Mouse (Mus musculus) thymus, postnatal 25 days (tissue): ENCODE measurements around the gene Foxc2.

Experiments
- DNase-seq: peaks from one replicate; pipeline ENCODE4 v3.0.0; 2022

The Foxc2 gene

DNA sequence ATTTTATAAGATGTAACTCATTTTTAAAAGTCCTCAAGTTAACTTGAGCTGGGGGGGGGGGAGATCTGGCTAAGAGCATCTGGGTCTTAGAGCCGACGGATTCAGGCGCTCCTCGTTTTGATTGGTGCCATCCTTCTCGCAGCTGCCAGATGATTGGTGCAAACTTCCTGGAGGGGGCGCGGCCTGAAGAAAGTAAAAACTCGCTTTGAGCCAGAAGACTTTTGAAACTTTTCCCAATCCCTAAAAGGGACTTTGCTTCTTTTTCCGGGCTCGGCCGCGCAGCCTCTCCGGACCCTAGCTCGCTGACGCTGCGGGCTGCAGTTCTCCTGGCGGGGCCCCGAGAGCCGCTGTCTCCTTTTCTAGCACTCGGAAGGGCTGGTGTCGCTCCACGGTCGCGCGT is at the start of gene Foxc2:
TSS of gene Foxc2 (plus strand) at position 224 of the 400 bp plus-strand sequence.
- peak; percentile 73 for DNase-seq

DNA sequence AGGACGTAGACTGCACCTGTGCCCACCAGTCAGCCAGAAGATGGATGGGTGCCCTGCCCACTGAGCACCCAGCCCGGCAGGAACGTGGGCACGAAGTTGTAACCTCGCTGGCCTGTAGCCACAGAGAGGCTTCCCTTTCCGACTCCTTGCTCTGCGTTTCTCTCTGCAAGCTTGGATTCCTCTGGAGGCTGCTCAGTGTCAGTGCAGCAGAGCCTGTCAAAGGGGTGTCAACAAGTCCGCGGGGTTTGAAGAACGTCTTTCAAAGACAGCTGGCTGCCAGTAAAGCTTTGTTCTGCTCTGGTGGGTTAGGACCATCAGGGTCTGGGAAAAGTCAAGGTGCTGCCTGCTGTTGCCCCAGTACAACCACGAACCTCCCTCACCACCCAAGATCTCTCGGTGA is 44.5 kb upstream of the Foxc2 start:
- no peak for DNase-seq

DNA sequence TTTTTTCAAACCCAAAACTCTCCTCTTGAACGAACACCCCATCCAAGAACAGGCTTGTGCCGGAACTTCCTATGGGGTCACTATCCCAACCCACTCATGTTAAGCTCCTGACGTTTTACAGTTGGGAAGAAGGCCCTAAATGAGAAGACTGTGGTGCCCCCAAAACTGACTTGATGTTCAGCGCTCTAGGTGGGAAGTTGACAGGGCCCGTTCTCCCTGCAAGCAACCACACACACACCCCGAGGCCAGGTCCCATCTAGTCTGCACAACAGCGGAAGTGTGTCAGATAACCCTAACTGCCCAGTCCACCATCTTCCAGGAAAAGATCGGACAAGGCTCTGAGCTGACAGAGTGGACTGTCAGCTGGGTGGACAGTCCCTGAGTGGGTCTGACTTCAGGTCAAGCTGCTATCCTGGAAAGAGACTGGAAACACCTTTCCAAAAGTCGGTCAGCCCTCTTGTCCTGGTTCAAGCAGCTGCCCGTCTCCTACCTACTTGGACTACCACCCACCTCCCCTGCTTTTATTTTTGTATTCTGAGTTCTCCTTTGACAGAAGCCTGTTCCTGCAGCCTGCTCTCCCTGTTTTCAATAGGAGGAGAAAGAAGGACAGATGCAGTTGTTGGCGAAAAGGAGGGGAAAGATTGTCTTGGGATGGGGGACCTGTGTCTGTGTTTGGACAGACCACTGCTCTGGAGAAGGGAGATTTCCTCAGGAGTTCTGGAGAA is 43.4 kb upstream of the Foxc2 start:
- no peak for DNase-seq

DNA sequence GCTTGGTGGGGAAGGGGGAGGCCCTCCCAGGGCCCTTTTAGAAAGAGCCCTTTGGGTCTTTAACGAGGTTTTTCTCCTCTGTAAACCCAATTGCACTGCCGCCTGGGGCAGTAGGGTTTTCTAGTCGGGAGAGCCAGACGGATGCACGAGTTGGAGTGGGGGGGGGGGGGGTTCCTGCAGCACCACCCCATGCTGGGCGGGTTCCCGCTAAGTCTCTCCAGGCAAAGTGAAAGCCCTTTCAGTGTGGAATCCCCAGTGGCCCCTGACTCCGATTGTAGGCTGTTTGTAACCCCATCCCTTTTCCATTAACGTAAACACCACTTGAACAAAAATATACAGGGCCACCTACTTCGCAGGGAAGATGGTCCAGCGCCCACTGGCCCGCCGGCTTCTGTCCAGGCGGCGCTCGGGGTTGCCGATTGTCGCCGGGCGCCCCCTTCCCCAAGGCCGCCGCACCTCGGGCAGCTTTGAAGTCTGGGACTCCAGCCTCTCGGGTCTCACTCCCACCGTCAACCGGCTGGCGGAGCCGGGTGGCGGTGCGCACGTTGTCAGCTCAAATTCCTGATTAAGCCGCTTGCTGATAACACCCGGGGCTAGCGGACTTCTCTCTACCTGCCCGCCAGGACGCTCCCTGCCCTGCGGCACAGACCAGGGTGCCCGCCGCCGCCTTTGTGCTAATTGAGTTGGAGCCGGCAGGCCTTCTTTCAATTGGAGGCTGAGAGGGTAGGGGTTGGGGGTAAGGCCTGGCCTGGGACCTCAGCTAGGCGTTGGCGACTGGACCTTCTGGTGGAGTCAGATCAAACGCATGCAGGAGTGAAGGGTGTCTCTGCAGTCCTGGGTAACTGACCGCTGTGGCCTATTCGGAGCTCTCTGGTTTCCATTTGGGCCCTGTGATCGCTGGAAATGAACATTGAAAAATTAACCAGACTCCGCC is 42.5 kb upstream of the Foxc2 start:
- no peak for DNase-seq

DNA sequence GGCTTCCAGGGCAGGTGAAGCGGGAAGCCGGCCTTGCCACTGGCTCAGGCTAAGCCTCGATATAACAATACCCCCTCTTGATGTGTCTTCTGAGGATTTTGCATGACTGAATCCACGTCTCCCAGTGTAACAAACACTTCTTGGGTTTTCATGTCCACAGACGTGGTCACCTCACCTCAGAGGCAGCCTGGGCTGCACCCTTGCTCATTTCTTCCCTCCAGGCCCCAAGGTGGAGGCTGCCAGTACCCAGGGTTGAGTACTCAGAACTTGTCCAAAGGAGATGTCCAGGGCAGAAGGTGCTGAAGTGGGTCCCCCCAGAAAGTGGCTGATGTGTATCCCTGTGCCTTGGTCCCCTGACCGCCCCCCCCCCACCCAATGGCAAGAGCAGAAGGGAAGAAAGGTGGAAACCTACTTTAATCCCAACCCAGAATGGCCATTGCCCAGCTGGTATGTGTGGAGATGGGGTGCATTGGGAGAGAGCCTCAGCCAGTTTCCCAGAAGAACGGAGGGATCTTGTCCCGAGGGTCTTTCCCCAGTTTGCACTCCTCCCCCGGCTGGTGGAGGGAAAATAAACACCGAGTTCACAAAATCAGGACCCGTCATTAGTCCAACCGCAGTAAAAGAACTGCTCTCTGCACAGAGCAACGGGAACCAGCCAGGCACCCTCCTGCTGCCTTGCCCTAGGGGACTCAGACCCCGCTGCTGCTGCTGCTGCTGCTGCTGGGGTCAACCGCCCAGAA is 41.7 kb upstream of the Foxc2 start:
- DNase-seq = no peak

DNA sequence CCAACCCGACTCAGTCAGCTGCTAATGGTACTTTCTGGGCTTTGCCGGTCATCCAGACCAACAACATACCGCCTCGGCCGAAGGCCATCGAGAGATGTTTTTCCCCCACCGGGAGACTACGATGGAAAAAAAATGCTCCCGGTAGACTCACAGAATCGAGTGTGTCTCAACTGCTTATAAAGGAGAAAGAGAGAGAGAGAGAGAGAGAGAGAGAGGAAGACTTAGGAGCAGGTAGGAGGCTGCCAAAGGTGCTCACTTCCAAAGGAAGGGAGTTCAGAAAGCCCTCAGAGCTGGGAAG is 41.2 kb upstream of the Foxc2 start:
- no peak for DNase-seq

DNA sequence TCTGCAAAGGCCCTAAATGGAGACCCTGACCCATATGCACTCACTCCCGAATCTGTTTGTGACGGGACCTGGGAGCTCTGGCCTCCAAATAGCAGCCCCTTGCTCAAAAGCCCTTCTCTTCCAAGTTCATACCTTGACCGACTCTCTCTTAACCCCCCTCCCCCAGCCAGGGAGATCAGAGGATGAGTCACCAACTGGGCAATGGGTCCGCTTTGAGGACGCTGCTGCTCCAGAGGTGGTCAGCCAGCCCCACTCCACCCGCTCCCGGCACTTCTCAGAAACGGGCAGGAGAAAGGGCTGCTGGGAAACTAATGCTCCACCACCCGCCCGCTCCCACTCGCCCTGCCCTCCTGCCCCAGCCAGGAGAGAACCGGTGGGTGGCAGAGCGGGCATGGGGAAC is 40.0 kb upstream of the Foxc2 start:
- no peak for DNase-seq

- no peak for DNase-seq
Measured at GRCm38 (mm10) chr8:121076555-121076954, 39.4 kb upstream of the Foxc2 start.

GRCm38 (mm10) chr8:121078721-121079120 is 37.2 kb upstream of the Foxc2 start:
- no peak for DNase-seq

GRCm38 (mm10) chr8:121079201-121079600 is 36.8 kb upstream of the Foxc2 start:
- DNase-seq = no peak

- no peak for DNase-seq
Measured at GRCm38 (mm10) chr8:121079944-121080343, 36.0 kb upstream of the Foxc2 start.

- DNase-seq = no peak
Measured at GRCm38 (mm10) chr8:121080361-121081090, 35.4 kb upstream of the Foxc2 start.

DNA sequence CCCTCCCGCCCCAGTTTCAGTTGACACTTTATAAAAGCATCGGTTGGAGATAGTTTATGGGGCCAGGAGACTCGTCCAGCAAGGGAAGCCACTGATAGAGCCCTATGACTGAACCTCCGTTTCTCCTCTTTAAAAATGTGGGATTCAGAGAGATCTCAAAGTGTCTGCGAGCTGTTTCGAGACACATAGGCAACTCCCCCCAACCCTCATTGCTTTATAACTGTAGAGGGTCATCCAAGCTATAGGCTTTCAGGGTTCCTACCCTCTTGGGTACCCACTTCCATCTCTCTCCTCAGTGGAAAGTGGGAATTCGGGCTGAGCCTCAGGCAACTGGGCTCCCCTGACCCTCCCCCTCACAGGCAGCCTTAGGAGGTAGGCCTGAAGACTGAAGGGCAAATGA is 34.6 kb upstream of the Foxc2 start:
- no peak for DNase-seq

GRCm38 (mm10) chr8:121082218-121083092 is 33.5 kb upstream of the Foxc2 start:
- no peak for DNase-seq

- no peak for DNase-seq
Measured at GRCm38 (mm10) chr8:121083093-121083935, 32.7 kb upstream of the Foxc2 start.

- DNase-seq = no peak
Measured at GRCm38 (mm10) chr8:121083936-121084209, 32.1 kb upstream of the Foxc2 start.

- no peak for DNase-seq
Measured at GRCm38 (mm10) chr8:121084210-121084951, 31.6 kb upstream of the Foxc2 start, which contains the start of gene Foxf1. Foxf1 (plus strand) TSS chr8:121084386.

DNA sequence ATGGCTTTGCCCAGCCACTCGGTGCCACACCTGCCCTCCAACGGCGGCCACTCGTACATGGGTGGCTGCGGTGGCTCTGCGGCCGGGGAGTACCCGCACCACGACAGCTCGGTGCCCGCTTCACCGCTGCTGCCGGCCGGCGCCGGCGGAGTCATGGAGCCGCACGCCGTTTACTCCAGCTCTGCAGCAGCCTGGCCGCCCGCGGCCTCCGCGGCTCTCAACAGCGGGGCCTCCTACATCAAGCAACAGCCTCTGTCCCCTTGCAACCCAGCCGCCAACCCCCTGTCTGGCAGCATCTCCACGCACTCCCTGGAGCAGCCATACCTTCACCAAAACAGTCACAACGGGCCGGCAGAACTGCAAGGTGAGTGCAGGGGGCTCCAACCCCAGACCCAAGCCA is 31.0 kb upstream of the Foxc2 start:
- DNase-seq = no peak

DNA sequence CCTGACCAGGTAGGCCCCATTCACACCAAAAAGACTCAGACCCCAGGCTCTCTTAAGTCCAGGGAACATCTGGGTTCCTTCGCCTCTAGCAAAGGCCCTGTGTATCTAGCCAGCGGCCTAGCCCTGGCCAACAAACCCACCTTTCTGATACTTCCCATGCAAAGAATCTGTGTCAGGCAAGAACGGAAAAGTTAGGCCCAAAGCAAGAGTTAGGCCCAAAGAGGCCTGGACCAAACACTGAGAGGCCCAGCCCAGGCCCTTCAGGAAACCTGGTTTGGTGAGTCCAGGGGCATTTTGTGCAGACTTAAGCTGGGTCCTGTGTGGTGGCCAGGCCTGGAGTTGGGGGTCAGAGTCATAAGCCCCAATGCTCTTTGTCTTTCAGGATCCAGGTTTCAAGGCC is 30.4 kb upstream of the Foxc2 start:
- DNase-seq = no peak
